Mouse (Mus musculus) C2C12 (cell line): ENCODE data around the gene Trim25.

ENCODE experiments used
- CEBPB ChIP-seq: IDR thresholded peaks from one replicate; pipeline ENCODE4 v1.6.1; 2011; ENCODE audit warnings: low read depth, mild to moderate bottlenecking, control low read depth, moderate library complexity
- CTCF ChIP-seq: IDR thresholded peaks from one replicate; pipeline ENCODE4 v1.5.1; 2011; ENCODE audit not compliant: control insufficient read depth, insufficient read depth, insufficient read length
- FOSL1 ChIP-seq: IDR thresholded peaks from one replicate; pipeline ENCODE4 v1.8.0; 2011; ENCODE audit warnings: mild to moderate bottlenecking, low read length; ENCODE audit not compliant: poor library complexity, insufficient read depth, severe bottlenecking
- MAX ChIP-seq: IDR thresholded peaks from one replicate; pipeline ENCODE4 v1.6.1; 2011; ENCODE audit warnings: mild to moderate bottlenecking, control low read depth
- MYOD1 ChIP-seq: IDR thresholded peaks from one replicate; pipeline ENCODE4 v1.6.1; 2011; ENCODE audit warnings: low read depth; ENCODE audit not compliant: control insufficient read depth, insufficient read length
- MYOG ChIP-seq: IDR thresholded peaks from one replicate; pipeline ENCODE4 v1.6.1; 2011; ENCODE audit not compliant: control insufficient read depth, insufficient read length; ENCODE audit errors: extremely low read depth
- USF1 ChIP-seq: IDR thresholded peaks from one replicate; pipeline ENCODE4 v1.6.1; 2011; ENCODE audit warnings: low read depth, mild to moderate bottlenecking, control low read depth, moderate library complexity

- TF ChIP-seq CTCF (no peak), USF1 (no peak), MAX (no peak), FOSL1 (no peak), MYOG (no peak), CEBPB (no peak), MYOD1 (no peak)
Measured at GRCm38 (mm10) chr11:89051767-89052166, 52.6 kb downstream of the Trim25 start.
